Mouse (Mus musculus) heart, postnatal 10 days (tissue): ENCODE results near the gene Lyve1. TPM values are rescaled to one million over a fixed set of nuclear protein-coding genes. Genes with fewer than 3 reads are reported as not detected.

ENCODE experiments used
- DNase-seq, 2 experiments: peaks; one replicate each; pipeline ENCODE4 v3.0.0; 2021
- intact Hi-C: fragments of 180-260 bp; cut with DNase I; formaldehyde crosslinking; loops from one replicate; pipeline ENCODE4 v1.15.1; 2025
- microRNA-seq, 2 experiments: library from miRNA; unstranded; fragments of <30 nt; microRNA quantifications; one replicate each; pipeline ENCODE4 v1.2.0; 2022
- total RNA-seq, 2 experiments: library from RNA; stranded (reverse); gene quantifications; 2 replicates each; pipeline ENCODE4 v1.2.3; 2021

Gene Lyve1
- total RNA-seq, 2 experiments from 2014 or later, result 9.6 to 18.9 TPM

DNA sequence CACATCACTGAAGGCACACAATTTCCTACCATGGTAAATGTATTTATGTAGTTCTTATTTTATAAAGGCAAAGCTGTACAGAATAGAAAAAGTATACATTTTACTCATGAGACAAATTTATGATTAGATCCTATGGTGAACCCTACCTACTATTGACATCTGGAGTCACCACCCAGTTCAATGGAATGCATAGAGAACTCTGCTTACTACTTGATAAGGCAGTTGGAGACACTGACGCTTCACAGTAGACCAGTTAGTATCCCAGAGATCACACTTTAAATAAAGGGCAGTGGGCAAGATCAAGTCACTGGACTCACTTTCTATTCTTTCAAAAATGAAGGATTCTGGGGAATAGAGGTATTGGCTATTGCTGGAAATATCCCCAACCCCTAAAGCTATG, 49.1 kb downstream of the Lyve1 start:
- DNase-seq, result no peak
- intact Hi-C loops, result no loop called here

DNA sequence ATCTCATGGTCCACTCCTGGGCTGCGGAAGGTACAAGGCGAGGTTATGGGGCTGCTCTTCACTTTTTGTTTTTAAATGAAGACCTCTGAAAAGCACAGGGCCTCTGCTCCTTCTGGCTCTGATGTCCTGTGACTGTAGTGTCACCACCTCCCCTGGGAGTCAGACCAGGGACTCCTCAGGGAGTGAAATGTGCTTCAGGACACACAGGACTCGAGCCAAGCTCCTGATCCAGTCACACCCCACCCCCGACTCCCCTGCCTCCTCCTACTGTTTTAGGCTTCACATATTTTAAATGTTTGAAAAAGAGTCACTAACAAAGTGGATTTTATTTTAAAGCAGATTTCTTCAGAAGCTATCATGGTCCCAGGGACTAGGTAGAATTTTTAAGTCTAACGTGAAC, 51.5 kb downstream of the Lyve1 start:
- intact Hi-C loops, result no loop called here
- peak in 1 of 2 experiments; percentile 36 for DNase-seq

DNA sequence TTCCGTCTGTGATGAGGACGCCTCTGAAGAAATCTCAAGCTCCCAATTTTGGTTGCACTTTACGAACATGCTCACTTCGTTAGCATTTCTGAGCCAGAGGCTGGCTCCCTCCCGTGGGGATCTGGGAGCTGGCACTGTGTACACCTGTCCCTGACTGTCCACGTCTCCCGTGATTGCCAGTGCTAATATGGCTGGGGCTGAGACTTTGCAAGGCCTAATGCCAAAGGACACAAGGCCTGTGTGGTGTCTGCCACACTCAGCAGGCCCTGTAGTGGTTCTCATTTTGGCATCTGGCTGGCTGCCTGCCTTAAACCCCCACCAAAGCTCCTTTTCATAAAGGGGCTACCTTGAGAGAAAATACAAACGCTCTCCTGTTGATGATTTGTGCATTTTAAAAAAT, 52.0 kb downstream of the Lyve1 start:
- intact Hi-C loops, result no loop called here
- DNase-seq, result peak in 1 of 2 experiments; percentile 42

DNA sequence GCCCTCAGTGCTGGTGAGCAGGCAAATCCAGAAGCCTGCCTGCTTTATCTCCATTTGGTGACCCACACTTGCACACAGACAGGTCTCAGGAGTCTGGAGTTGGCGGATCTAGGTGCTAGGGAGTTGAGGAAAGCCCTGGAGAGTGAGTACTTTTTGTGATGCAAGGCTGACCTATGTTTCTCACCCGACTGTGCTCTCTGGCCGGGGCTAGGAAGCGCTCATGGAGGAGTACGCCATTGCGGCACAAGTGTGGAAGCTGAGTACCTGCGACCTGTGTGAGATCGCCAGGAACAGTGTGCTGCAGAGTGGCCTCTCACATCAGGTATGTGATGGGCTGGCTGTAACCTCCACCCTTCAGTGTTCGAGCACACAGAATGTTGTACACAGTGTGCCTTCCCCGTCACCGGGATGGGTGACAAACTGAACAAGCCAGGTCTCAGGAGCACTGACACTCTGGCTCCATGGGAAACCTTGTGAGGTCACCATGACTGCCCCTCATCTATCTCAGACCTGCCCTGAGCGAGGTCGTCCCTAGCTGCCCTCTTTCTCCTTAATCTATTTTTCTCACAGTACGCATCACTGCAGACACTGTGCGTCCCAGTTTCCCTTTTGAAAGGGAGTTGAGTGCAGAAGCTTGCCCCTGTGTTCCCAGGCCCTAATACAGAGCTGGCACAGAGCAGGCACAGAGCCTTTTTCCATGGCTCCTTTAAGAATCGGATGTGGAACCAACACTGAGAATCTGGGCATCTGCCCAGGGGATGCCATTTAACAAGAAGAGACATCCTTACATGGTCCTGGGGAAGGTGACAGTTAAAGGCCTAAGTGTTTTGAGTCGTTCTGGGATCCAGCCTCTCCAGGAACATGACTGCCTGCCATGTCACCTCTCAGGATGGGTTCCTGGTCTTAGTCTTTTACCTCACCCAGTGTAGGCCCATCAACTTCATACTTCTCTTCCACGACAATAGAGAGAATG, 53.2 kb downstream of the Lyve1 start:
- DNase-seq, result peak; percentile 54 to 57
- intact Hi-C loops, result no loop called here

DNA sequence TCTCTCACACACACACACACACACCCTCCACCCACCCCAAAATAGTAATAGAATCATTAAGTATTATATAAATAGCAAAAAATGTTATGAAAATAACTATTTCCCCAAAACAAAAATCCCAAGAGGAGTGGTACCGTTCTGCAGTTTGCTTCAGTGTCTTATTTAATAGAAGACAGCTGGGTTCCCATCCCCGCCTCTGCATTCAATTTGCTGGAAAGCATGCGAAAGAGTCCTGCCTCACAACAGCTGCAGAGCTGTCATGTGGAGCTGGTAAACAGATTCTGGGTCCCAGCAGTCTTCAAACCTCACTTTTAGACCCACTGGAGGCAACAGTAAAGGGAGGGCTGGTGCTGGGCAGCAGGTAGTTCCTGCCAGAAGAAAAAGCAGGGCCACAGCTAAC, 54.1 kb downstream of the Lyve1 start:
- DNase-seq, result peak in 1 of 2 experiments; percentile 47
- intact Hi-C loops, result no loop called here

DNA sequence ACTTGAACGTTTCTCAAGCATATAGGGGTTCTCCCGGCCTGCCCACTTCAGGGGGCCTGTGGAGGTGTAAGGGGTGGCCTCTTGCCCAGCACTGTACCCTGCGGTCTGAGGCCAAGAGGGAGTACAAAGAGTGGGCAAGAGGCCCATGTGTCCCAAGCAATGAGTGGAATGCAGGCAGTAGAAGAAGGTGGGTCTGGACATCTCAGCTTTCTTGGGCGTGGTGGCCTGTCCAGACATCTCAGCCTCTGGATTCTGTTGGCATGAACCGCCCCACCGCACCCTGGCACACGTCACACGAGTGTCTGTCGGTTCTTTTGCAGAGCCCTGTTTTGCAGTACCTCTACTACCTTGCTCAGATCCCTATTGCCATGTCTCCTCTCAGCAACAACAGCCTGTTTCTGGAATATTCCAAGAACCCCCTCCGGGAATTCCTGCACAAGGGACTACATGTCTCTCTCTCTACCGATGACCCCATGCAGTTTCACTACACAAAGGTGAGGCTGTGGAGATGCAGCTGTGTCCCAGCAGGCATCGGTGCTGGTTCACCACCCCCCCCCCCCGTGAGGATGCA, 55.5 kb downstream of the Lyve1 start:
- intact Hi-C loops, result no loop called here
- DNase-seq, result no peak

DNA sequence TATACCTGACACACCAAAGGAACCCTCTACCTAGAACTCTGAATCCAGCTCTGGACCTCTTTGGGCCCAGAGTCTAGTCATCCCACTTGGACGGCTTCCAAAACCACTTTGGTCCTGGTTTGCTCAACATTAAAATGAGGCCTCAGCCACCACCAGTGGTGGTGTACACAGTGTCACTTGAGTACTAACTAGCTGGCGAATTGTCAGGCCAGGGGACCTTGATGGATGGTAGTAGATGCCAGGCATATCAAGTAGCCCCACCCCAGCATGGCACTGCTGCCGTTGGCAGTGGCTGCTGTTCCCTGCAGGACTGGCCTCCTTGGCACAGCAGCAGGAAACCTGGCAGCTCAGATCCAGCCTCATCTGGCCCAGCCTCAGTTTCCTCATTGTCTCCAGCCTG, 58.8 kb downstream of the Lyve1 start:
- DNase-seq, result peak; percentile 57 to 69
- intact Hi-C loops, result loop anchor here (5.0 kb wide), 2 partner anchors 157 to 517 kb away; no protein-coding TSS in a partner anchor

DNA sequence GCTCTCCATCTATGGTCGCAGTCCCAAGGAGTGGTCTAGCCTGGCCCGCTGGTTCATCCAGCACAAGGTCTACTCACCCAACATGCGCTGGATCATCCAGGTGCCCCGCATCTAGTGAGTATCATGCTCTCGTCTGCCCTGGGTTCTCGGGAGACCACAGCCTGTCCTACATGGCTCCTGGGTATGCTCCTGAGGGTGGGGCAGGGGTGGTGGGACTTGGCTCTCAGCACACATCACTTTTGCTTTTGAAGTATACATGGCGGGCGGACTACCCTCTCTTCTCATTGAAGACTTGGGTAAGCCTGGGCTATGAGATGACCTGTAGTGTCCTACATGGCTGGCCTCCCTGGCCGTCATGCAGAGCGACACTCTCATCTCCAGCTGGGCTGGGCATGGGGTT, 59.9 kb downstream of the Lyve1 start:
- DNase-seq, result no peak
- intact Hi-C loops, result loop anchor here (5.0 kb wide), 2 partner anchors 156 to 516 kb away; no protein-coding TSS in a partner anchor

DNA sequence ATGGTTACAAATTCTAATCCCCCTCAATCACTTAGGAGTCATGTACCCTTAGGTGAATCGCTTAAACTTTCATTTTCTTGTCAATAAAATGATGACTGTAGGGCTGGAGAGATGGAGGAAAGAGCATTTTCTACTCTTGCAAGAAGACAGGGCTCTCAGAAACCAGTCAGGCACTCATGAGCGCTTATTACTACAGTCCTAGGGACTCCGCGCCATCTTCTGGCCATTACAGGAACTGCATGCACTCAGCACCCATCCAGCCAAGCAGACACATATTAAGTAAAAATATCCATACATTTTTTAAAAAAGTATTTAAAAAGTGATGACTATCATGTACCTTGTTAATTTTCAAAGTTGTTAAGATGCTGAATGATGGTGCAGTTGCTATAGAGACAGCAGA, 62.0 kb downstream of the Lyve1 start:
- intact Hi-C loops, result loop anchor here (1.0 to 5.0 kb wide), 4 partner anchors 74 to 514 kb away; no protein-coding TSS in a partner anchor
- DNase-seq, result peak; percentile 85 to 90

Small RNAs within 50 kb of the gene (microRNA-seq; reads per million reads assigned to microRNA genes)
- 0 reads per million in 2 experiments for gene Gm47282

Other genes starting within 250 kb of the Lyve1 start
- gene Sbf2, start 248.3 kb downstream of the Lyve1 start, total RNA-seq, result 10 to 100 TPM; 58.8 to 64.6 TPM
- 10 to 100 TPM; 13.8 to 15.7 TPM for gene Adm, start 235.6 kb downstream of the Lyve1 start, total RNA-seq
- 10 to 100 TPM; 37.7 to 39.2 TPM for gene Ampd3, start 95.0 kb downstream of the Lyve1 start, total RNA-seq
- gene Rnf141, start 18.8 kb downstream of the Lyve1 start, total RNA-seq, result 10 to 100 TPM; 50.4 to 51.2 TPM
- 10 to 100 TPM; 13.5 to 15.5 TPM for gene Mrvi1, start 119.2 kb upstream of the Lyve1 start, total RNA-seq
- gene Ctr9, start 165.7 kb upstream of the Lyve1 start, total RNA-seq, result 10 to 100 TPM; 28.6 to 29.2 TPM
- gene Eif4g2, start 219.8 kb upstream of the Lyve1 start, total RNA-seq, result 1,000 to 10,000 TPM; 1,033 to 1,045 TPM